Comparison of ENCODE assay signal across 20 mouse cellular contexts in genomic region chr1:127465292-127465691, GRCm38 (mm10).
DNase-seq lines count a peak whose midpoint lies in the region; ATAC-seq lines count a peak whose summit lies in the region.
"Had no signal": no experiment of that assay in that cellular context is flagged by ENCODE, and none has a peak within 500 bp of the region (broad histone marks: within the 10 kb centered on the region; RNA-seq: fewer than 3 reads in every experiment).

No protein-coding gene starts in this region.

- H3K9me3 ChIP-seq in forebrain, embryonic 13.5 days (replicated peaks) = no peaks in the 10 kb centered on the region
- no peaks in the 10 kb centered on the region for H3K9me3 ChIP-seq in forebrain, embryonic 16.5 days (ENCODE audit: control insufficient read depth, low read length)
- no peaks in the 10 kb centered on the region for H3K9me3 ChIP-seq in hindbrain, embryonic 13.5 days
- no peaks in the 10 kb centered on the region for H3K9me3 ChIP-seq in hindbrain, embryonic 14.5 days (ENCODE audit: control insufficient read depth, low read length)
- H3K9me3 ChIP-seq in midbrain, embryonic 15.5 days = no peaks in the 10 kb centered on the region
- H3K9me3 ChIP-seq: embryonic facial prominence, embryonic 12.5 days; hindbrain, embryonic 10.5 days; intestine, embryonic 15.5 days had no signal

- H3K36me3 ChIP-seq in forebrain, embryonic 13.5 days (ENCODE audit: poor library complexity, severe bottlenecking) = peaks cover 17% of the 10 kb centered on the region
- H3K36me3 ChIP-seq in forebrain, embryonic 16.5 days (ENCODE audit: control insufficient read depth, insufficient read depth) = peaks cover 3% of the 10 kb centered on the region; the same call in 1 of the 2 replicates
- peaks cover 17% of the 10 kb centered on the region for H3K36me3 ChIP-seq in hindbrain, embryonic 13.5 days
- peaks cover 7% of the 10 kb centered on the region for H3K36me3 ChIP-seq in hindbrain, embryonic 14.5 days (replicated peaks; ENCODE audit: control insufficient read depth, insufficient read depth)
- H3K36me3 ChIP-seq in midbrain, embryonic 15.5 days (replicated peaks) = no peaks in the 10 kb centered on the region
- H3K36me3 ChIP-seq: intestine, embryonic 15.5 days had no signal

- no peak for ATAC-seq in forebrain, embryonic 13.5 days
- ATAC-seq in forebrain, embryonic 16.5 days = no peak
- no peak for ATAC-seq in hindbrain, embryonic 13.5 days (ENCODE audit: low FRiP score)
- no peak for ATAC-seq in hindbrain, embryonic 14.5 days (ENCODE audit: low FRiP score)
- ATAC-seq in midbrain, embryonic 15.5 days (replicated peaks) = no peak
- ATAC-seq: intestine, embryonic 15.5 days had no signal

- 78% methylated on average over 6 of the region's 6 CpGs for WGBS in forebrain, embryonic 13.5 days
- WGBS in forebrain, embryonic 16.5 days = 64% methylated on average over 6 of the region's 6 CpGs
- WGBS in hindbrain, embryonic 13.5 days = 79% methylated on average over 6 of the region's 6 CpGs
- WGBS in hindbrain, embryonic 14.5 days = 66% methylated on average over 6 of the region's 6 CpGs
- WGBS in midbrain, embryonic 15.5 days = 59% methylated on average over 6 of the region's 6 CpGs

- DNase-seq in hindbrain, embryonic 14.5 days (ENCODE audit: low spot score) = no peak
- peak; percentile 30 for DNase-seq in MN1 (ENCODE audit: low spot score)
- no peak for DNase-seq in c-Kit-positive CD71-positive TER-119-positive erythroid progenitor cells, embryonic 14.5 days (ENCODE audit: low spot score)
- no peak for DNase-seq in embryo, embryonic 10.5 days (ENCODE audit: low spot score)
- DNase-seq: adrenal gland, adult 8-10 months; cerebellum, adult 18-20 months; gastrocnemius, postnatal 25 days; left cerebral cortex, postnatal 4 days; lung, adult 18-20 months; right cerebral cortex, postnatal 25 days; thymus, postnatal 14 days had no signal

- no peaks in the 10 kb centered on the region for H3K27me3 ChIP-seq in forebrain, embryonic 13.5 days
- H3K27me3 ChIP-seq in forebrain, embryonic 16.5 days (replicated peaks; ENCODE audit: control insufficient read depth, insufficient read depth, low read length) = no peaks in the 10 kb centered on the region
- no peaks in the 10 kb centered on the region for H3K27me3 ChIP-seq in hindbrain, embryonic 13.5 days
- H3K27me3 ChIP-seq in hindbrain, embryonic 14.5 days (ENCODE audit: control insufficient read depth, insufficient read depth, low read length) = no peaks in the 10 kb centered on the region
- H3K27me3 ChIP-seq in midbrain, embryonic 15.5 days (replicated peaks) = no peaks in the 10 kb centered on the region
- H3K27me3 ChIP-seq: CH12.LX; embryonic facial prominence, embryonic 12.5 days; intestine, embryonic 15.5 days had no signal

- no peak overlapping the region for H3K27ac ChIP-seq in forebrain, embryonic 13.5 days
- H3K27ac ChIP-seq in forebrain, embryonic 16.5 days (ENCODE audit: low read length) = no peak overlapping the region
- H3K27ac ChIP-seq in hindbrain, embryonic 13.5 days = 0 out of 2 replicates have a peak overlapping the region, but pooled peaks have one; percentile 32
- H3K27ac ChIP-seq in hindbrain, embryonic 14.5 days = no peak overlapping the region
- peak overlapping the region; percentile 16; the same call in 1 of the 2 replicates for H3K27ac ChIP-seq in midbrain, embryonic 15.5 days
- H3K27ac ChIP-seq: embryonic facial prominence, embryonic 12.5 days; hindbrain, embryonic 10.5 days; intestine, embryonic 15.5 days; layer of hippocampus, adult 2 months had no signal

- H3K4me3 ChIP-seq in forebrain, embryonic 13.5 days = no peak overlapping the region
- H3K4me3 ChIP-seq in forebrain, embryonic 16.5 days (replicated peaks; ENCODE audit: low read length) = no peak overlapping the region
- no peak overlapping the region for H3K4me3 ChIP-seq in hindbrain, embryonic 13.5 days
- H3K4me3 ChIP-seq in hindbrain, embryonic 14.5 days (replicated peaks; ENCODE audit: low read length) = no peak overlapping the region
- no peak overlapping the region for H3K4me3 ChIP-seq in midbrain, embryonic 15.5 days
- H3K4me3 ChIP-seq: embryonic facial prominence, embryonic 12.5 days; hindbrain, embryonic 10.5 days; intestine, embryonic 15.5 days; layer of hippocampus, adult 2 months had no signal

- H3K4me1 ChIP-seq in forebrain, embryonic 13.5 days = no peaks in the 10 kb centered on the region
- H3K4me1 ChIP-seq in forebrain, embryonic 16.5 days (replicated peaks; ENCODE audit: control insufficient read depth, insufficient read depth, low read length) = no peaks in the 10 kb centered on the region
- peaks cover 8% of the 10 kb centered on the region; the same call in 1 of the 2 replicates for H3K4me1 ChIP-seq in hindbrain, embryonic 13.5 days (replicated peaks)
- H3K4me1 ChIP-seq in hindbrain, embryonic 14.5 days (replicated peaks; ENCODE audit: control insufficient read depth, insufficient read depth, low read length) = no peaks in the 10 kb centered on the region
- H3K4me1 ChIP-seq in midbrain, embryonic 15.5 days = no peaks in the 10 kb centered on the region
- H3K4me1 ChIP-seq: embryonic facial prominence, embryonic 12.5 days; hindbrain, embryonic 10.5 days; intestine, embryonic 15.5 days had no signal

- H3K9ac ChIP-seq in forebrain, embryonic 13.5 days = peak overlapping the region; percentile 34; the same call in 1 of the 2 replicates
- no peak overlapping the region for H3K9ac ChIP-seq in forebrain, embryonic 16.5 days (replicated peaks; ENCODE audit: low read depth, low read length)
- H3K9ac ChIP-seq in hindbrain, embryonic 13.5 days = no peak overlapping the region
- H3K9ac ChIP-seq in hindbrain, embryonic 14.5 days = no peak overlapping the region
- H3K9ac ChIP-seq in midbrain, embryonic 15.5 days = no peak overlapping the region
- H3K9ac ChIP-seq: embryonic facial prominence, embryonic 12.5 days; intestine, embryonic 15.5 days had no signal

- H3K4me2 ChIP-seq in forebrain, embryonic 13.5 days = no peak overlapping the region
- no peak overlapping the region for H3K4me2 ChIP-seq in forebrain, embryonic 16.5 days (ENCODE audit: low read length)
- H3K4me2 ChIP-seq in hindbrain, embryonic 13.5 days = no peak overlapping the region
- no peak overlapping the region for H3K4me2 ChIP-seq in hindbrain, embryonic 14.5 days (replicated peaks)
- no peak overlapping the region for H3K4me2 ChIP-seq in midbrain, embryonic 15.5 days
- H3K4me2 ChIP-seq: embryonic facial prominence, embryonic 12.5 days; intestine, embryonic 15.5 days had no signal

Comparison
In these comparisons a context has a peak if more than half of its experiments do, and no peak if none do; other contexts are left out.
1. H3K27ac ChIP-seq: peak in hindbrain, embryonic 13.5 days (single experiment) and midbrain, embryonic 15.5 days (single experiment); none in forebrain, embryonic 13.5 days (single experiment), forebrain, embryonic 16.5 days (single experiment) and hindbrain, embryonic 14.5 days (single experiment).